Mouse (Mus musculus): ENCODE results near the gene Zfp871. TPM values are rescaled to one million over a fixed set of nuclear protein-coding genes. Genes with fewer than 3 reads are reported as not detected.

The Zfp871 gene
- polyA plus RNA-seq, 1 experiment from 2014 or later = 41.3 TPM

Other genes with a start within 250 kb of the Zfp871 start
- not detected in 2 replicates for gene Cyp4f37, start 167.0 kb downstream of the Zfp871 start, polyA plus RNA-seq (2014; fragmentation: Nextera tagmentation; extraction: Ambion mirVana)
- not detected in 2 replicates for gene Cyp4f40, start 129.4 kb downstream of the Zfp871 start, polyA plus RNA-seq (2014; fragmentation: Nextera tagmentation; extraction: Ambion mirVana)
- 0.77 TPM in 1 of 2 replicates, not detected in the other for gene Cyp4f15, start 102.7 kb downstream of the Zfp871 start, polyA plus RNA-seq (2014; fragmentation: Nextera tagmentation; extraction: Ambion mirVana)
- gene Zfp811, start 21.6 kb upstream of the Zfp871 start, polyA plus RNA-seq (2014; fragmentation: Nextera tagmentation; extraction: Ambion mirVana) = 31.1 and 33.3 TPM in 2 replicates
- 17.6 and 21.1 TPM in 2 replicates for gene Zfp799, start 42.0 kb upstream of the Zfp871 start, polyA plus RNA-seq (2014; fragmentation: Nextera tagmentation; extraction: Ambion mirVana)
- 9.0 and 9.8 TPM in 2 replicates for gene Zfp870, start 103.4 kb upstream of the Zfp871 start, polyA plus RNA-seq (2014; fragmentation: Nextera tagmentation; extraction: Ambion mirVana)
- gene Cyp4f14, start 129.1 kb upstream of the Zfp871 start, polyA plus RNA-seq (2014; fragmentation: Nextera tagmentation; extraction: Ambion mirVana) = not detected in 2 replicates
- gene Cyp4f13, start 159.1 kb upstream of the Zfp871 start, polyA plus RNA-seq (2014; fragmentation: Nextera tagmentation; extraction: Ambion mirVana) = 2.6 and 3.0 TPM in 2 replicates
- 13.1 and 13.7 TPM in 2 replicates for gene Zfp472, start 177.5 kb upstream of the Zfp871 start, polyA plus RNA-seq (2014; fragmentation: Nextera tagmentation; extraction: Ambion mirVana)
- 16.8 and 18.6 TPM in 2 replicates for gene Zfp952, start 204.8 kb upstream of the Zfp871 start, polyA plus RNA-seq (2014; fragmentation: Nextera tagmentation; extraction: Ambion mirVana)
- 22.9 and 25.9 TPM in 2 replicates for gene Zfp763, start 245.1 kb upstream of the Zfp871 start, polyA plus RNA-seq (2014; fragmentation: Nextera tagmentation; extraction: Ambion mirVana)

All from neural tube, embryonic 11.5 days (tissue).